Mouse (Mus musculus): Measurements from ENCODE around the gene Olfr1412. TPM values are rescaled to one million over a fixed set of nuclear protein-coding genes. Genes with fewer than 3 reads are reported as not detected.

The Olfr1412 gene
- total RNA-seq (2014; rRNA removed; ENCODE audit: low replicate concordance) (not detected in 2 replicates), polyA plus RNA-seq (2015; fragmentation: Nextera tagmentation; extraction: Ambion mirVana) (not detected in 2 replicates)

DNA sequence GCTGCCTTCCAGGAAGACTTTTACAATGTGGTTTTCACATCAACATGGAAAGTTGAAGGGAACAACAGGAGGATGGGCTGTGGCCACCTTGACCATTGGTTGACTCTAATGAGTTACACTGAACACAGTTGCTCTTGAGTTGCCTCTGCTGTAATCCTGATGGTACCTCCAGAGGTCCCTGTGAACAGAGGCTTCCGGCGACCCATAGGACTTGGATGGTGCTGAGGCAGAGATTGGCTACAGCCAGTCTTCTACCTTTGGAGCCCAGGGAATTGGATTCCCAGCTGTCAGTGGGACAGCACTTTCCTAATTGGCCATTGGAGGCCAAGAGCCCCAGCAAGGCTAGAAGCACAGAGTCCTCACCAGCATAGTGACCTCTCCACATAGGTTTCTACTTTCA lies at the start of gene Olfr1412:
Gene Olfr1412 (plus strand): TSS at position 301 of the 400 bp plus-strand sequence.
- no peak for DNase-seq (ENCODE audit: low spot score)
- Histone ChIP-seq H3K4me3 (ENCODE audit: low read depth, low read length) (no peak within 1 kb of the TSS), H3K4me2 (ENCODE audit: low read depth, low read length) (no peak within 1 kb of the TSS), H3K4me1 (ENCODE audit: control insufficient read depth, insufficient read depth) (no peaks in the 10 kb centered on the region), H3K27ac (ENCODE audit: low read depth) (no peak within 1 kb of the TSS), H3K9me3 (replicated peaks; ENCODE audit: control insufficient read depth, low read length) (no peaks in the 10 kb centered on the region), H3K27me3 (ENCODE audit: control insufficient read depth, insufficient read depth, low read length) (no peaks in the 10 kb centered on the region), H3K36me3 (replicated peaks; ENCODE audit: control insufficient read depth, insufficient read depth, low read length) (no peaks in the 10 kb centered on the region), H3K9ac (replicated peaks; ENCODE audit: low read depth, low read length) (no peak within 1 kb of the TSS)
- TF ChIP-seq EP300 (IDR thresholded peaks at IDR 0.05; ENCODE audit: low read depth) (no peak), CTCF (IDR thresholded peaks at IDR 0.05; ENCODE audit: low read depth) (no peak)
- no peak for ATAC-seq (ENCODE audit: insufficient read depth, low read depth)
- 71% methylated on average over 2 of the region's 2 CpGs for WGBS

DNA sequence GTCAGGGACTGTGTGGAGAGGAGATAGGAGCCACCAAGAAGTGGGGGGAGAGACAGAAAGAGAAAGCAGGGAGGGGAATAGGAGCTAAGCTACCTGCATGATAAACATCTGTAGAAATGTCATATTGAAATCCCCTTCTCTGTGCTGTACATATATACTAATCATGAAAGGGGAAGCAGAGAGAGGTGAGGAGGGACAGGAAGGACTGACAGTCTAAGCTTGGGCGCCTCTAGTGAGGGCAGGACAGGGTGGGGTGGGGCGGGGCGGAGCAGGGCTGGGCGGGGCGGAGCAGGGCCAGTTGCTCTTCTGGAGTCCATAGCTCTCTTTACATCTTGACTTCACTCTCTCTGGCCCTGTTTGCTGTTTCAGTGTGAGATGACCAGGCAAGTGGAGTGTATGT lies 48.6 kb upstream of the Olfr1412 start:
- no peak overlapping the region for H3K4me3 ChIP-seq (ENCODE audit: low read depth, low read length)
- H3K9ac ChIP-seq (replicated peaks; ENCODE audit: low read depth, low read length): no peak overlapping the region
- H3K4me2 ChIP-seq (ENCODE audit: low read depth, low read length): no peak overlapping the region
- no peaks in the 10 kb centered on the region for H3K4me1 ChIP-seq (ENCODE audit: control insufficient read depth, insufficient read depth)
- ATAC-seq (ENCODE audit: insufficient read depth, low read depth) (no peak), DNase-seq (ENCODE audit: low spot score) (no peak)
- no peaks in the 10 kb centered on the region for H3K9me3 ChIP-seq (replicated peaks; ENCODE audit: control insufficient read depth, low read length)
- no peaks in the 10 kb centered on the region for H3K27me3 ChIP-seq (ENCODE audit: control insufficient read depth, insufficient read depth, low read length)
- no peaks in the 10 kb centered on the region for H3K36me3 ChIP-seq (replicated peaks; ENCODE audit: control insufficient read depth, insufficient read depth, low read length)
- TF ChIP-seq EP300 (IDR thresholded peaks at IDR 0.05; ENCODE audit: low read depth) (no peak), CTCF (IDR thresholded peaks at IDR 0.05; ENCODE audit: low read depth) (no peak)
- no peak overlapping the region for H3K27ac ChIP-seq (ENCODE audit: low read depth)
- 31% methylated on average over 5 of the region's 5 CpGs for WGBS

- no peak for ATAC-seq (ENCODE audit: insufficient read depth, low read depth)
- no peaks in the 10 kb centered on the region for H3K36me3 ChIP-seq (replicated peaks; ENCODE audit: control insufficient read depth, insufficient read depth, low read length)
- 53% methylated on average over 2 of the region's 2 CpGs for WGBS
- DNase-seq (ENCODE audit: low spot score): no peak
- no peaks in the 10 kb centered on the region for H3K27me3 ChIP-seq (ENCODE audit: control insufficient read depth, insufficient read depth, low read length)
- no peak overlapping the region for H3K27ac ChIP-seq (ENCODE audit: low read depth)
- no peak overlapping the region for H3K4me3 ChIP-seq (ENCODE audit: low read depth, low read length)
- no peaks in the 10 kb centered on the region for H3K4me1 ChIP-seq (ENCODE audit: control insufficient read depth, insufficient read depth)
- H3K9ac ChIP-seq (replicated peaks; ENCODE audit: low read depth, low read length): no peak overlapping the region
- H3K9me3 ChIP-seq (replicated peaks; ENCODE audit: control insufficient read depth, low read length): no peaks in the 10 kb centered on the region
- TF ChIP-seq EP300 (IDR thresholded peaks at IDR 0.05; ENCODE audit: low read depth) (no peak), CTCF (IDR thresholded peaks at IDR 0.05; ENCODE audit: low read depth) (no peak)
- H3K4me2 ChIP-seq (ENCODE audit: low read depth, low read length): no peak overlapping the region
These were observed 46.5 kb upstream of the Olfr1412 start for GRCm38 (mm10) chr1:92539071-92539470.

DNA sequence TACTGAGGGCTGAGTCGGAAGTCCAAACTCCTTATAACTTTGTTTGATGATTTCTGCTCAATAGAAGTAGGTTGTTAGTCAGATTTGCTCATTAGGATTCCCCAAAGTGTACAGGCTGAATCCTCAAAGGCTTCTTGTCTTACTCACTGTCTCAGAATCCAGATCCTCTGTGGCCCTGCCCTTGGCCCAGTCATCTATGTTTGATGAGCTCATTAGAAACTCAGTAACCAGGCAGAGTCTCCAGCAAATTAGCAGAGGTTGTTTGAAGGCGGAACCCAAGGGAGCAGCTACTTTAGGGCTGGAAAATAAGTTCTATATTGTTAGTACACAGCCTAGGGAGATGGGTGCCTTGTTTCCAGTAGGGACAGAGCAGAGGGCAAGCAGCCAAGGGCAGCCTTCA lies 39.6 kb upstream of the Olfr1412 start:
- ATAC-seq (ENCODE audit: insufficient read depth, low read depth) (no peak), DNase-seq (ENCODE audit: low spot score) (no peak)
- no peaks in the 10 kb centered on the region for H3K27me3 ChIP-seq (ENCODE audit: control insufficient read depth, insufficient read depth, low read length)
- H3K9me3 ChIP-seq (replicated peaks; ENCODE audit: control insufficient read depth, low read length): no peaks in the 10 kb centered on the region
- TF ChIP-seq CTCF (IDR thresholded peaks at IDR 0.05; ENCODE audit: low read depth): no peak
- TF ChIP-seq EP300 (IDR thresholded peaks at IDR 0.05; ENCODE audit: low read depth): no peak
- no peak overlapping the region for H3K4me2 ChIP-seq (ENCODE audit: low read depth, low read length)
- no peak overlapping the region for H3K4me3 ChIP-seq (ENCODE audit: low read depth, low read length)
- no peaks in the 10 kb centered on the region for H3K36me3 ChIP-seq (replicated peaks; ENCODE audit: control insufficient read depth, insufficient read depth, low read length)
- 68% methylated on average over 2 of the region's 2 CpGs for WGBS
- H3K9ac ChIP-seq (replicated peaks; ENCODE audit: low read depth, low read length): no peak overlapping the region
- no peaks in the 10 kb centered on the region for H3K4me1 ChIP-seq (ENCODE audit: control insufficient read depth, insufficient read depth)
- H3K27ac ChIP-seq (ENCODE audit: low read depth): no peak overlapping the region

DNA sequence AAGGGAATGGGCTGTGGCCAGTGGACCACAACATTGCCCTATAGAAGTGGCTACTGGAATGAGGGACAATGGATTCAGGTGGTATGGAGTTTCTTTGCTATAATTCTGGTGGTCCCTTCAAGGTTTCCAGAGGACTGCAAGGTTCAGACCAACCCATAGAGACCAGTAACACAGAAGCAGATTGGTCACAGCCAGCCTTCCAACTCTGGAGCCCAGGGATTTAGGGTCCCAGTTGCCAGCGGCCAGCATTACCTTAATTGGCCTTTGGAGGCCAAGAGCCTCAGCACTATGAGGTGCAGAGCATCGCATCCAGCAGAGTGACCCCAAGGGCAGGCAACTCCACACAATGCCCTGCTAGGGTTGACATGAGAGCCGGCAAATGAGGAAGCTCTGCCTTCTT lies 14.6 kb upstream of the Olfr1412 start, which contains the start of gene Olfr1413:
Gene Olfr1413 (plus strand): TSS at position 301 of the 400 bp plus-strand sequence.
- no peak for ATAC-seq (ENCODE audit: insufficient read depth, low read depth)
- Histone ChIP-seq H3K4me1 (ENCODE audit: control insufficient read depth, insufficient read depth) (no peaks in the 10 kb centered on the region), H3K4me2 (ENCODE audit: low read depth, low read length) (no peak within 1 kb of the TSS), H3K9me3 (replicated peaks; ENCODE audit: control insufficient read depth, low read length) (no peaks in the 10 kb centered on the region), H3K9ac (replicated peaks; ENCODE audit: low read depth, low read length) (no peak within 1 kb of the TSS), H3K4me3 (ENCODE audit: low read depth, low read length) (no peak within 1 kb of the TSS), H3K27me3 (ENCODE audit: control insufficient read depth, insufficient read depth, low read length) (no peaks in the 10 kb centered on the region), H3K27ac (ENCODE audit: low read depth) (no peak within 1 kb of the TSS), H3K36me3 (replicated peaks; ENCODE audit: control insufficient read depth, insufficient read depth, low read length) (no peaks in the 10 kb centered on the region)
- 64% methylated on average over 3 of the region's 3 CpGs for WGBS
- DNase-seq (ENCODE audit: low spot score): no peak
- TF ChIP-seq CTCF (IDR thresholded peaks at IDR 0.05; ENCODE audit: low read depth): no peak
- no peak for TF ChIP-seq EP300 (IDR thresholded peaks at IDR 0.05; ENCODE audit: low read depth)

GRCm38 (mm10) chr1:92594111-92594510 lies 8.5 kb downstream of the Olfr1412 start, which contains the start of gene Olfr1411:
Gene Olfr1411 (plus strand): TSS chr1:92594411.
- H3K27ac ChIP-seq (ENCODE audit: low read depth): no peak within 1 kb of the TSS
- H3K9ac ChIP-seq (replicated peaks; ENCODE audit: low read depth, low read length): no peak within 1 kb of the TSS
- H3K4me1 ChIP-seq (ENCODE audit: control insufficient read depth, insufficient read depth): no peaks in the 10 kb centered on the region
- DNase-seq (ENCODE audit: low spot score) (no peak), ATAC-seq (ENCODE audit: insufficient read depth, low read depth) (no peak)
- no peak within 1 kb of the TSS for H3K4me3 ChIP-seq (ENCODE audit: low read depth, low read length)
- no peaks in the 10 kb centered on the region for H3K36me3 ChIP-seq (replicated peaks; ENCODE audit: control insufficient read depth, insufficient read depth, low read length)
- H3K27me3 ChIP-seq (ENCODE audit: control insufficient read depth, insufficient read depth, low read length): no peaks in the 10 kb centered on the region
- H3K4me2 ChIP-seq (ENCODE audit: low read depth, low read length): no peak within 1 kb of the TSS
- TF ChIP-seq CTCF (IDR thresholded peaks at IDR 0.05; ENCODE audit: low read depth) (no peak), EP300 (IDR thresholded peaks at IDR 0.05; ENCODE audit: low read depth) (no peak)
- no peaks in the 10 kb centered on the region for H3K9me3 ChIP-seq (replicated peaks; ENCODE audit: control insufficient read depth, low read length)

Data from heart, postnatal 0 days (tissue).